12 mouse cellular contexts compared by ENCODE assay signal in genomic region chr3:143743649-143744048, GRCm38 (mm10).
A peak's percentile ranks its signal among the peaks of the same experiment; 100 is the strongest.
DNase-seq lines count a peak whose midpoint lies in the region; ATAC-seq and TF ChIP-seq lines count a peak whose summit lies in the region.
"Had no signal": no experiment of that assay in that cellular context is flagged by ENCODE, and none has a peak within 500 bp of the region (broad histone marks: within the 10 kb centered on the region; RNA-seq: fewer than 3 reads in every experiment).

No protein-coding gene starts in this region.

- H3K9ac ChIP-seq in liver, embryonic 11.5 days (ENCODE audit: low read depth, low read length) = no peak overlapping the region
- H3K9ac ChIP-seq in embryonic facial prominence, embryonic 13.5 days = no peak overlapping the region
- no peak overlapping the region for H3K9ac ChIP-seq in liver, embryonic 12.5 days

- TF ChIP-seq CTCF in gastrocnemius, adult 2 months (IDR thresholded peaks at IDR 0.05) = no peak

- ATAC-seq in liver, embryonic 11.5 days (replicated peaks; ENCODE audit: low FRiP score) = no peak
- ATAC-seq in embryonic facial prominence, embryonic 13.5 days (ENCODE audit: insufficient number of reproducible peaks, insufficient read depth, low FRiP score, low TSS enrichment, low read depth) = no peak
- ATAC-seq in liver, embryonic 12.5 days = no peak

- peak overlapping the region; percentile 68 for H3K4me3 ChIP-seq in gastrocnemius, adult 2 months
- no peak overlapping the region for H3K4me3 ChIP-seq in liver, embryonic 11.5 days (ENCODE audit: low read depth, low read length)
- no peak overlapping the region for H3K4me3 ChIP-seq in embryonic facial prominence, embryonic 13.5 days
- no peak overlapping the region for H3K4me3 ChIP-seq in liver, embryonic 12.5 days

- H3K27me3 ChIP-seq in liver, embryonic 11.5 days (replicated peaks; ENCODE audit: control insufficient read depth, insufficient read depth, low read length) = no peaks in the 10 kb centered on the region
- no peaks in the 10 kb centered on the region for H3K27me3 ChIP-seq in embryonic facial prominence, embryonic 13.5 days
- no peaks in the 10 kb centered on the region for H3K27me3 ChIP-seq in liver, embryonic 12.5 days (replicated peaks)

- intact Hi-C loops in gastrocnemius, adult 2 months (cut with DNase I) = no loop called here

- no peaks in the 10 kb centered on the region for H3K4me1 ChIP-seq in liver, embryonic 11.5 days (replicated peaks; ENCODE audit: control insufficient read depth, insufficient read depth, low read length)
- H3K4me1 ChIP-seq in embryonic facial prominence, embryonic 13.5 days = peaks cover 14% of the 10 kb centered on the region; the same call in 1 of the 2 replicates
- H3K4me1 ChIP-seq in liver, embryonic 12.5 days = no peaks in the 10 kb centered on the region

- no peak overlapping the region for H3K27ac ChIP-seq in gastrocnemius, adult 2 months
- no peak overlapping the region for H3K27ac ChIP-seq in liver, embryonic 11.5 days (ENCODE audit: low read depth, low read length)
- peak overlapping the region; percentile 63; the same call in 1 of the 2 replicates for H3K27ac ChIP-seq in embryonic facial prominence, embryonic 13.5 days
- H3K27ac ChIP-seq in liver, embryonic 12.5 days = no peak overlapping the region

- no peaks in the 10 kb centered on the region for H3K36me3 ChIP-seq in liver, embryonic 11.5 days (ENCODE audit: control insufficient read depth, insufficient read depth, low read length)
- no peaks in the 10 kb centered on the region for H3K36me3 ChIP-seq in embryonic facial prominence, embryonic 13.5 days
- no peaks in the 10 kb centered on the region for H3K36me3 ChIP-seq in liver, embryonic 12.5 days

- peak overlapping the region; percentile 5; the same call in 1 of the 2 replicates for H3K4me2 ChIP-seq in liver, embryonic 11.5 days
- H3K4me2 ChIP-seq in embryonic facial prominence, embryonic 13.5 days = peak overlapping the region; percentile 33
- H3K4me2 ChIP-seq in liver, embryonic 12.5 days = 0 out of 2 replicates have a peak overlapping the region, but pooled peaks have one; percentile 6

- DNase-seq in gastrocnemius, adult 2 months = no peak
- DNase-seq in gastrocnemius, postnatal 25 days = no peak
- no peak for DNase-seq in liver, embryonic 11.5 days (ENCODE audit: low spot score)
- no peak for DNase-seq in liver
- DNase-seq in thymus, postnatal 0 days (ENCODE audit: low spot score) = no peak
- no peak for DNase-seq in spleen, postnatal 36 days (ENCODE audit: low spot score in 2 of 2)
- DNase-seq: adrenal gland, postnatal 14 days; cerebellum, adult 2 months; gastrocnemius, postnatal 14 days; heart, postnatal 14 days had no signal

- 74% methylated on average over 7 of the region's 7 CpGs for WGBS in liver, embryonic 11.5 days
- WGBS in embryonic facial prominence, embryonic 13.5 days = 62% methylated on average over 7 of the region's 7 CpGs
- 61% methylated on average over 7 of the region's 7 CpGs for WGBS in liver, embryonic 12.5 days (ENCODE audit: insufficient replicate concordance)

- H3K9me3 ChIP-seq in liver, embryonic 11.5 days (ENCODE audit: control insufficient read depth, low read length) = no peaks in the 10 kb centered on the region
- H3K9me3 ChIP-seq in embryonic facial prominence, embryonic 13.5 days = no peaks in the 10 kb centered on the region
- no peaks in the 10 kb centered on the region for H3K9me3 ChIP-seq in liver, embryonic 12.5 days (replicated peaks)
